Mouse (Mus musculus): ENCODE measurements around the gene Grik5.
A peak's percentile ranks its signal among the peaks of the same experiment; 100 is the strongest.

- TF ChIP-seq POLR2A (IDR thresholded peaks at IDR 0.05; ENCODE audit: borderline replicate concordance, extremely low read depth, insufficient read depth, insufficient read length, poor library complexity, severe bottlenecking) (0 out of 2 replicates have a peak, but pooled peaks have one; percentile 19), CTCF (IDR thresholded peaks at IDR 0.05; ENCODE audit: borderline replicate concordance, extremely low read depth, insufficient read depth, insufficient read length) (no peak)
These were observed 707 bp upstream of the Grik5 start for GRCm38 (mm10) chr7:25072716-25073390.

Measured in brain, embryonic 14.5 days (tissue).